11 mouse cellular contexts compared by ENCODE assay signal in genomic region chr12:75593817-75594216, GRCm38 (mm10). TPM values are rescaled to one million over a fixed set of nuclear protein-coding genes. Genes with fewer than 3 reads are reported as not detected.
DNase-seq lines count a peak whose midpoint lies in the region; ATAC-seq and TF ChIP-seq lines count a peak whose summit lies in the region.
"Had no signal": no experiment of that assay in that cellular context is flagged by ENCODE, and none has a peak within 500 bp of the region (broad histone marks: within the 10 kb centered on the region; RNA-seq: fewer than 3 reads in every experiment).

No protein-coding gene starts in this region.

- H3K36me3 ChIP-seq in kidney, embryonic 16.5 days (ENCODE audit: insufficient read depth, low read length): peaks cover 20% of the 10 kb centered on the region
- peaks cover 23% of the 10 kb centered on the region for H3K36me3 ChIP-seq in intestine, postnatal 0 days (ENCODE audit: control insufficient read depth, insufficient read depth)
- H3K36me3 ChIP-seq in neural tube, embryonic 13.5 days: peaks cover 38% of the 10 kb centered on the region

- TF ChIP-seq CTCF in embryonic fibroblast, embryonic 13.5 days (IDR thresholded peaks at IDR 0.05; ENCODE audit: borderline replicate concordance, insufficient read depth, low read length): no peak
- no peak for TF ChIP-seq CTCF in intestine, postnatal 0 days (IDR thresholded peaks at IDR 0.05; ENCODE audit: low read depth)

- no peak for ATAC-seq in kidney, embryonic 16.5 days (ENCODE audit: low FRiP score, low TSS enrichment)
- ATAC-seq in intestine, postnatal 0 days: no peak
- no peak for ATAC-seq in neural tube, embryonic 13.5 days (ENCODE audit: low read depth)
- ATAC-seq: Patski had no signal

- intact Hi-C loops in gastrocnemius, postnatal 36 days (cut with DNase I): no loop called here

- TF ChIP-seq POLR2A in embryonic fibroblast, embryonic 13.5 days (IDR thresholded peaks at IDR 0.05; ENCODE audit: low read depth, low read length): no peak

- no peaks in the 10 kb centered on the region for H3K9me3 ChIP-seq in kidney, embryonic 16.5 days (ENCODE audit: low read length)
- H3K9me3 ChIP-seq in intestine, postnatal 0 days (ENCODE audit: control insufficient read depth): no peaks in the 10 kb centered on the region
- H3K9me3 ChIP-seq in neural tube, embryonic 13.5 days: no peaks in the 10 kb centered on the region

- H3K27me3 ChIP-seq in kidney, embryonic 16.5 days (ENCODE audit: insufficient read depth, low read length): no peaks in the 10 kb centered on the region
- H3K27me3 ChIP-seq in intestine, postnatal 0 days (replicated peaks; ENCODE audit: control insufficient read depth, insufficient read depth, low read length): no peaks in the 10 kb centered on the region
- H3K27me3 ChIP-seq in neural tube, embryonic 13.5 days: no peaks in the 10 kb centered on the region
- H3K27me3 ChIP-seq: Patski had no signal

- H3K27ac ChIP-seq in kidney, embryonic 16.5 days (ENCODE audit: low read length): no peak overlapping the region
- H3K27ac ChIP-seq in embryonic fibroblast, embryonic 13.5 days (ENCODE audit: insufficient read depth, low read length): no peak overlapping the region
- H3K27ac ChIP-seq in intestine, postnatal 0 days (ENCODE audit: low read depth, low read length): no peak overlapping the region
- H3K27ac ChIP-seq in neural tube, embryonic 13.5 days (replicated peaks): no peak overlapping the region

- peak overlapping the region; percentile 64; the same call in 1 of the 2 replicates for H3K4me2 ChIP-seq in kidney, embryonic 16.5 days (replicated peaks; ENCODE audit: low read depth, low read length)
- peak overlapping the region; percentile 85; the same call in 1 of the 2 replicates for H3K4me2 ChIP-seq in intestine, postnatal 0 days (replicated peaks; ENCODE audit: low read depth)
- H3K4me2 ChIP-seq in neural tube, embryonic 13.5 days: peak overlapping the region; percentile 86

- no peak overlapping the region for H3K9ac ChIP-seq in kidney, embryonic 16.5 days (replicated peaks; ENCODE audit: low read length)
- H3K9ac ChIP-seq in intestine, postnatal 0 days (ENCODE audit: low read depth, low read length): no peak overlapping the region
- H3K9ac ChIP-seq in neural tube, embryonic 13.5 days: no peak overlapping the region

- no peak for DNase-seq in kidney, postnatal 10 days
- no peak for DNase-seq in gastrocnemius, postnatal 36 days
- DNase-seq in cerebellum, postnatal 14 days: no peak
- DNase-seq in right cerebral cortex, postnatal 10 days (ENCODE audit: low spot score in 2 of 2): no peak
- DNase-seq: cerebellum, adult 9-10 months; kidney, postnatal 25 days had no signal

- H3K4me1 ChIP-seq in kidney, embryonic 16.5 days (ENCODE audit: insufficient read depth, low read length): peaks cover 11% of the 10 kb centered on the region
- no peaks in the 10 kb centered on the region for H3K4me1 ChIP-seq in embryonic fibroblast, embryonic 13.5 days (ENCODE audit: control insufficient read depth, insufficient read depth, low read length)
- H3K4me1 ChIP-seq in intestine, postnatal 0 days (replicated peaks; ENCODE audit: control insufficient read depth, insufficient read depth, low read length): no peaks in the 10 kb centered on the region
- H3K4me1 ChIP-seq in neural tube, embryonic 13.5 days (replicated peaks): peaks cover 24% of the 10 kb centered on the region

- 76% methylated on average over 4 of the region's 4 CpGs for WGBS in kidney, embryonic 16.5 days
- 61% methylated on average over 4 of the region's 4 CpGs for WGBS in intestine, postnatal 0 days
- WGBS in neural tube, embryonic 13.5 days: 77% methylated on average over 4 of the region's 4 CpGs

- peak overlapping the region; percentile 17; the same call in 1 of the 2 replicates for H3K4me3 ChIP-seq in kidney, embryonic 16.5 days (ENCODE audit: low read length)
- peak overlapping the region; percentile 1; the same call in 1 of the 2 replicates for H3K4me3 ChIP-seq in embryonic fibroblast, embryonic 13.5 days (ENCODE audit: insufficient read depth, low read length)
- H3K4me3 ChIP-seq in intestine, postnatal 0 days (ENCODE audit: low read depth, low read length): no peak overlapping the region
- peak overlapping the region; percentile 14; the same call in 1 of the 2 replicates for H3K4me3 ChIP-seq in neural tube, embryonic 13.5 days

RNA-seq across cellular contexts. Expression of gene Ppp2r5e, which starts 2.2 kb away (rescaled TPM):
- polyA plus RNA-seq in kidney, embryonic 16.5 days (2015; fragmentation: Nextera tagmentation; extraction: Ambion mirVana): 10.1 and 11.8 TPM in 2 replicates
- 37.9 and 43.2 TPM in 2 replicates for polyA plus RNA-seq in embryonic fibroblast, embryonic 13.5 days (2011; ENCODE audit: insufficient read length, low read depth, missing spikeins)
- 7.3 and 9.2 TPM in 2 replicates for polyA plus RNA-seq in intestine, postnatal 0 days (2015; fragmentation: Nextera tagmentation; extraction: Ambion mirVana)
- polyA plus RNA-seq in neural tube, embryonic 13.5 days (2015; fragmentation: Nextera tagmentation; extraction: Ambion mirVana): 19.6 and 19.8 TPM in 2 replicates
- total RNA-seq in gastrocnemius, postnatal 36 days (2021): 10 to 100 TPM; 25.7 to 29.8 TPM
